Mouse (Mus musculus) cerebellum, adult 11 months (tissue): Measurements from ENCODE around the gene Tspo2.

Source experiments
- DNase-seq: peaks from one replicate; pipeline ENCODE4 v3.0.0; 2022

Gene Tspo2

DNA sequence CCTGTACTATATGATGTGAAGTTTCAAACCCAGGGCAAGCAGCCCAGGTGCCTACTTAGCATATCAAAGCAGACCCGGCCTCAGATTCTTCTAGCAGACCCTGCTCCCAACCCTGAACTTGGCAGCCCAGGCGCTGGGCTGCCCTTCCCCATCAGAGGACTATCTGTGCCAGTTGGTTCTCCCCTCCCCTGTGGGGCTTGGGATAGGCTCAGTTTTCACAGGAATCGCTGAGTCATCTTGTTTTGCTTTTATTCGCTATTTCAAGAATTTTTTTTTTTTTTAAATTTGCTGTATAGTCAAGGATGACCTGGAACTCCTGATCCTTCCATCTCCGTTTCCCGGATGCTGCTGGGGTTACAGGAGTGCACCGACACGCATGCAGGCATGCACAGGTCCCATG, 3.6 kb downstream of the Tspo2 start:
- no peak for DNase-seq

DNA sequence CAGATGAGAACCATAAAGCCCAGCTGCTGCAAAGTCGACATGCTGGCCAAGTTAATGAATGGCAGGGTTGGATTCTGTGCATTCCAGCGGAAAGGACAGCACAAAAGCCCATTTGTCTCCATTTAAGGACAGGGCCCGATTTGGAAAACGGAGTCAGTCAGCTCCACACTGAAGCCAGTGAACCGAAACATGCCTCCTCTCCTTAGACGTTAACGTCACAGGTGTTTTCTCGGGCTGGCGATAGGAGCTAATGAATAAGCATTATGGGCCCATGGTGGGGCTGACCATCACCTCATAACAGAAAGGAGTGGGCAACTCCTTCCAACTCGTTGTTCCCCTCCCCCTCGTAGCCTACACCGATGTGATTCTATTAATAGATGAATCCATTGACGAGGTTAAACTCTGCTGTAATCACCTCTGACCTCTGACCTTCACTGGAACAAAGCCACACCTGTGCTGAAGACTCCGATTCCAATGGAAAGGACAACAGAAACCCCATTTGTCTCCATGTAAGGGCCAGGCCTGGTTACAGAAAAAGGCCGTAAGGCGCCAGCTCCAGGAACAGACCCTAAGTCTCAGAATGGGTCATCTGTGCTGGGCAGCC, 7.7 kb downstream of the Tspo2 start:
- DNase-seq, result no peak

DNA sequence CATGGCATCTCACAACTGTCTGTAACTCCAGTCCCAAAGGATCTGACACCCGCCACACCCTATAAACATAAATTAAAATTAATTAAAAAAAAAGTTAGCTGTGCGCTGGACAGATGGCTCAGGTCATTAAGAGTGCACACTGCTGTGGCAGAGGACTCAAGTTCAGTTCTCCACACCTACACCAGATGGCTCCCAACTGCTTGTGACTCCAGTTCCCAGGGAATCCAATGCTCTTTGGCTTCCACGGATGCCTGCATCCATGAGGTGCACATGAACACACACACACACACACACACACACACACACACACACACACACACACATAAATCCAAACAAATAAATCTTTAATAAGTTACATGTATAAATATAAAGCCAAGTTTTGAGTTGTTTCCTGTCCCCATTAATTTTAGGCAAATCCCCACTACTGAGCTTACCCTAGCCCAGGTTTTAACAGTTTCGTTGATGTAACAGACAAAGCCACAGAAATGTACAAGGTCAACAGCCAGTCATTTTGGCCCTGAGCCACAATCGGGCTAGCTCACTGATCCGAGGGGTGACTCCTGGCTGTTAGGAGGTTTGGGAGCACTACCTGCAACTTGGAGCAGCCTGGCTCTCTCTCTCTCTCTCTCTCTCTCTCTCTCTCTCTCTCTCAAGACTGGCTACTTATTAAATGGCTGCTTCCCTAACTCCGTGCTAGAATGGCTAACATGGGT, 8.4 kb downstream of the Tspo2 start:
- no peak for DNase-seq

GRCm38 (mm10) chr17:48437421-48437911, 13.9 kb downstream of the Tspo2 start:
- DNase-seq, result no peak

GRCm38 (mm10) chr17:48436487-48436886, 14.8 kb downstream of the Tspo2 start:
- DNase-seq, result no peak

DNA sequence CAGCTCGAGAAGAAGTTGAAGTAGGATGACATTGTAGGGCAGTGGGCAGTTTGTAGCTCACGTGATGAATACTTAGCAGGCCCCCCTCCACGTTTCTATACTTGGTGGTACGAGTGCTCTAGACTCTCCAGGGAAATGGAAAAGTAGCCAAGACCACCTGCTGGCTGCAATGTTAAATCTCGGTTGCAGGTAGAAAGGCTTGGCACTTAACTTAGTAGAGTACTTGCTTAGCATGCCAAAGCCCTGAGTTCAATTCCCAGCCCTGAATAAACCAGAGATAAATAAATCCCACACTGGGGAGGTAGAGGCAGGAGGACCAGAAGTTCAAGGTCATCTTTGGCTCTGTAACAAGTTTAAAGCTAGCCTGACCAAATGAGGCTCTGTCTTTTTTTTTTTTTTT, 16.8 kb downstream of the Tspo2 start:
- no peak for DNase-seq

- no peak for DNase-seq
Observed at GRCm38 (mm10) chr17:48433689-48434330, 17.5 kb downstream of the Tspo2 start.

- DNase-seq, result no peak
Observed at GRCm38 (mm10) chr17:48433006-48433655, 18.2 kb downstream of the Tspo2 start.

DNA sequence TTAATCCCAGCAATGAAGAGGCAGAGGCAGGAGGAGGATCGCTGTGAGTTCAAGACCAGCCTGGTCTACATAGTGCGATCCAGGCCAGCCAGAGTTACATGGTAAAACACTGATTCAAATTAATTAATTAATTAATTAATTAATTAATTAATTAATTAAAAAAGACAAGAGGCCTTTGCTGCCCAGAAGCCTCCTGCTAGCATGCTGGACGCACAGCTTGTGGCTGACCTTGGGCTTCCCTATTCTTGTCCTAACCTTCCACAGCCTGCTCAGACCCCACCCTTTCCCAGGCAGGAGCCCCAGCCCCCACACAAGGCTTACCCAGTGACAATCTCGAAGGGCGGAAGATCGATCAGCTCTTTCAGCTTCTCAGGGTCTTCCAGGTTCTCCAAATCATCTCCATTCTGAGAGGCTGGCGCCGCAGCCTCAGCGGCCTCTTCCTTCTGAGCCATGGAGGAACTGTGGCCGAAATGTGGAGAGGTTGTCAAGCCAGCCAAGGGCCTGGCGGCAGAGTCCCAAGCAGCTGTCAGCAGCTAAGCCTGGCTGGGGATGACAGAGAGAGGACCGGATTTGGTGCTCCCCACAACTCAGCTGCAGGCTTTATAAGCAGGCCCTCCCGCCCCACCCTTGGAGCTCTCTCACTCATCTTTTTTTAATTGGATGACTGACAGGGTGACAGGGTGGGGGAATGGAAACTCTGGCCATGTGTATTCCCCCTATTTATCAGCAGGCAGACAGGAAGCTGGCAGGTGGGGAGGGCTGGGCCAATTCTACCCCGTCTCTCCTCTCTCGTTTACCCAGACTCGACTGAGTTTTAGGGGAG, 19.0 kb downstream of the Tspo2 start, which contains the start of gene Apobec2:
Gene Apobec2 (minus strand): TSS at position 773 of the 823 bp plus-strand sequence.
- no peak for DNase-seq

DNA sequence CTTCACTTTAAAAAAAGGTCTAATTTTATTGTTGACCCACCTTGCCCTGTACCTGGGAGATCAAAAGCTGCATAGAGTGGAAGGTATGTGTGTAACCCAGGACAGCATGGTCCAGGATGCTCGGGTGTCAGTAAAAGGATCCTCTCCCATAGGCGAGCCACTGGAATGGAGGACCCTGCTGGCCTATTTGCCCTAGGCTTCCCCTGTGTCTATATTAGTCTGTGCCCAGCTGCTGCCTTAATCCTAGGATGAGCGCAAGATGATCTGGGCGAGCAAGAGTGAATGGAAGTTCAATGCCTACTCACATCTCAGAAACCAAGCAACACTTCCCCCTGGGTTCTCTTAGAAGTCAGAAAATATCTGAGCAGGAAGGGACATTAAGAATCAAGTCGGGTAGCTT, 20.3 kb downstream of the Tspo2 start:
- no peak for DNase-seq

GRCm38 (mm10) chr17:48430394-48430793, 20.9 kb downstream of the Tspo2 start:
- DNase-seq, result no peak

DNA sequence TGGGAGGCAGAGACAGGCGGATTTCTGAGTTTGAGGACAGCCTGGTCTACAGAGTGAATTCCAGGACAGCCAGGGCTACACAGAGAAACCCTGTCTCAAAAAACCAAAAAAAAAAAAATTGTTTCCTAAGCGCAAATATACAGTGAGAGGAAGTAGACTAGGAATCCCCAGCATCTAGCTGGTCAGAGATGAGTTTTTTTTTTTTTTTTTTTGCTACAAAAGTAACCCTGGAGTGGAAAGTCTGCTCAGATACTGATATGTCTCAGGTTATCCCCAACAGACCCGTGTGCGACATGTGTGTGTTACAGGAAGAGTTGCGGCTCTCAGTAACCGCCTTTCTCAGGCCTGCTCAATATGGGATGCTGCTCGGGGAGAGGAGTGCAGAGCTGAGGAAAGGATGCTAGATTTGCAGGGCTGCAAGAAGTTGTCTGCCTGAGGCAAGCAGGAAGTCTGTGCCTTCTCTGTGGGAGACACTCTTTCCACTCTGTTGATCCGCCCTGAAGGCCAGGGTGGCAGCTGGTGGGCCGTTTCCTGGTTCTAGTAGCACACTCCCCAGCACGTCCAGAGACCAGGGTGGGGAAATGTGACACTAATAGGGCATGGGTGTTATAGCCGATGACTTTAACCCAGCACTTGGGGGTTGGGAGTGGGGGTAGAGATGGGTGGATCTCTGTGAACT, 23.3 kb downstream of the Tspo2 start:
- no peak for DNase-seq

GRCm38 (mm10) chr17:48426991-48427750, 24.2 kb downstream of the Tspo2 start:
- DNase-seq, result no peak

GRCm38 (mm10) chr17:48425823-48426612, 25.3 kb downstream of the Tspo2 start:
- DNase-seq, result no peak

GRCm38 (mm10) chr17:48424237-48424636, 27.1 kb downstream of the Tspo2 start:
- DNase-seq, result no peak

DNA sequence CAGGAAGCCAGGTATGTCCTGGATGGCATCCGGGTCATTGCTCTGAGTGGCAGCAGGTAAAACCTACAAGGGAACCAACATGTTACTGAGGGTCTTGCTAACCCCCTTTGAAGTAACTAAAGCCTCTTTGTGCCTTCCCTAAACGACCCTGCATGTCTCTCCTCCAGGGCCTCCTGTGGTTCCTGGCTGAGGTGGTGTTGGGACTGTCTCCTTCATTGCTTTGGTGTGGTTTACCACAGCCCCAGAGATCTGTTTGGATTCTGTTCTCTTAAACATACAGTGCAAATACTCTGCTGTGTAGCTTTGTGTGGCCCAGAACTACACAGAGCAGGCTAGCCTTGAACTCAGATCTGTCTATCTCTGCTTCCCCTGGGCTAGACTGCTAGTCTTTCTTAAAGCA, 31.8 kb downstream of the Tspo2 start:
- DNase-seq, result no peak

DNA sequence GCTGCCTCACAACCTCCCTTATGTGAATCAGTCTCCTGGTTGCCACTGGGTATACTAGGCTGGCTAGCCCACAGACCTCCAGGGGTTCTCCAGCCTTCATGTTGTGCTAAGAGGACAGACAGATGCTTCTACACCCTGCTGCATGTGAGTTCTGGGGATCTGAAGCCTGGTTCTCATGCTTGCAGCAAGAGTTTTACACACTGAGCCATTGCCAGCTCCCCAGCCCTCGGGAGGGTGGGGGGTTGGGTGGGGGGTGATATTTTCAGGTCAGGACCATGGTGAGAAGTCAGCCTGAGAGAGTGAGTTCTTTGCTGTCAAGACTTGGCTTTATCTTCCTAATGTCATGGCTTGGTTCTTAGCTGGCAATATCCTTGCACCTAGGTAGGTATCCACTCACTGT, 32.5 kb downstream of the Tspo2 start:
- no peak for DNase-seq

DNA sequence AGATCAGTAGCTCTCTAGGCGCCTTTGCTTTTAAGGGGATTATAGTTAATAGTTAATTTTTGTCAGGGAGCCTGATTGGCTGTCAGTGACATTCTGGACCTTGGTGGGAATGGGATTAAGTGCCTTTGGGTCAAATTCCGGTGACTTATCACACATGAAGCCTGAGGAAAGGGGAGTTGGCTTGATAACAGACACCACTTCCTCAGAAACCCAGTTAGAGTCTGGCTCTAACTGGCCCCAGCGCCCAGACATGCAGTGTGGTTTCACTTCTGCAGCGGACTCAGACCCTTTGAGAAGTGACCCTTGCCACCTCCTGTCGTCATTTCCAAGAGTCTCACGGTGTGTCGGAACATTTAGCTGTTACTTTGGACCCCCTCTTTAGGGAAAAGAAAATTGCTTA, 33.1 kb downstream of the Tspo2 start:
- no peak for DNase-seq

DNA sequence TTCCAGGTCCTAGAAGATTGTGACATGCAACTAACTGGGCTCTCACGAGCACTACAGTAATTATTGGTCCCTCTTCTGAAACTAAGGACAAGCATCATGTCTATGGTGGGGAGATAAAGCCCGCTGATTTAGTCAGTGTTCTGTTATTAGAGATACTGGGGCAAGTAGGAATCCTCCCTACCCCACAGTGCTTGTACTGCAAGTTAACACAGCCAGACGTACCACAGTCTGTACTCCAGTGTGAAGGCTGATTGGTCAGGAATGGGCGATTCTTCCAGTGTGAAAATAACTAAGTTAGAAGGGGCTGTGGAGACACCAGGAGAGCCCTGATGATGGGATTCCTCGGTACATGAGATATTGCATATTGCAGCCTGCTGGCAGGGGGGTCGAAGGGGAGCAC, 33.8 kb downstream of the Tspo2 start:
- DNase-seq, result no peak

GRCm38 (mm10) chr17:48416425-48417195, 34.7 kb downstream of the Tspo2 start:
- DNase-seq, result peak; percentile 45
